Mouse (Mus musculus): ENCODE measurements at regions not wholly inside any gene's neighbourhood (a gene's known extent, or its start where the extent isn't known, plus 50 kb on each side); places are given as distances from the start of the nearest gene placed in this dataset.

- no peaks in the 10 kb centered on the region for H3K4me1 ChIP-seq (ENCODE audit: control insufficient read depth, insufficient read depth, insufficient read length, low read length)
- no peak overlapping the region for H3K4me3 ChIP-seq (ENCODE audit: insufficient read depth, low read depth, low read length)
- H3K27ac ChIP-seq (replicated peaks; ENCODE audit: low read depth, low read length) = no peak overlapping the region
Measured at GRCm38 (mm10) chr6:107629376-107629775, 99.8 kb downstream of the Lrrn1 start.

GRCm38 (mm10) chr6:107645751-107646150 lies 116.2 kb downstream of the Lrrn1 start:
- Histone ChIP-seq H3K27ac (replicated peaks; ENCODE audit: low read depth, low read length) (no peak overlapping the region), H3K4me3 (ENCODE audit: insufficient read depth, low read depth, low read length) (no peak overlapping the region)

GRCm38 (mm10) chr6:107653840-107654523 lies 124.4 kb downstream of the Lrrn1 start:
- no peak overlapping the region for H3K4me3 ChIP-seq (ENCODE audit: insufficient read depth, low read depth, low read length)
- no peaks in the 10 kb centered on the region for H3K4me1 ChIP-seq (ENCODE audit: control insufficient read depth, insufficient read depth, insufficient read length, low read length)
- H3K27ac ChIP-seq (replicated peaks; ENCODE audit: low read depth, low read length) = no peak overlapping the region

More at GRCm38 (mm10) chr6:107645751-107646150, 116.2 kb downstream of the Lrrn1 start:
- no peaks in the 10 kb centered on the region for H3K4me1 ChIP-seq (ENCODE audit: control insufficient read depth, insufficient read depth, insufficient read length, low read length)

GRCm38 (mm10) chr6:107657805-107658204 lies 128.2 kb downstream of the Lrrn1 start:
- no peak overlapping the region for H3K27ac ChIP-seq (replicated peaks; ENCODE audit: low read depth, low read length)
- H3K4me1 ChIP-seq (ENCODE audit: control insufficient read depth, insufficient read depth, insufficient read length, low read length) = no peaks in the 10 kb centered on the region
- H3K4me3 ChIP-seq (ENCODE audit: insufficient read depth, low read depth, low read length) = no peak overlapping the region

- no peaks in the 10 kb centered on the region for H3K4me1 ChIP-seq (ENCODE audit: control insufficient read depth, insufficient read depth, insufficient read length, low read length)
- H3K4me3 ChIP-seq (ENCODE audit: insufficient read depth, low read depth, low read length) = no peak overlapping the region
- H3K27ac ChIP-seq (replicated peaks; ENCODE audit: low read depth, low read length) = no peak overlapping the region
Measured at GRCm38 (mm10) chr6:107661009-107661764, 131.6 kb downstream of the Lrrn1 start.

- Histone ChIP-seq H3K4me3 (ENCODE audit: insufficient read depth, low read depth, low read length) (no peak overlapping the region), H3K27ac (replicated peaks; ENCODE audit: low read depth, low read length) (no peak overlapping the region), H3K4me1 (ENCODE audit: control insufficient read depth, insufficient read depth, insufficient read length, low read length) (no peaks in the 10 kb centered on the region)
Measured at GRCm38 (mm10) chr6:107699298-107699697, 169.7 kb downstream of the Lrrn1 start.

- Histone ChIP-seq H3K4me1 (ENCODE audit: control insufficient read depth, insufficient read depth, insufficient read length, low read length) (no peaks in the 10 kb centered on the region), H3K4me3 (ENCODE audit: insufficient read depth, low read depth, low read length) (no peak overlapping the region), H3K27ac (replicated peaks; ENCODE audit: low read depth, low read length) (no peak overlapping the region)
Measured at GRCm38 (mm10) chr6:107708185-107708584, 178.6 kb downstream of the Lrrn1 start.

GRCm38 (mm10) chr6:107708608-107709007 lies 179.0 kb downstream of the Lrrn1 start:
- H3K27ac ChIP-seq (replicated peaks; ENCODE audit: low read depth, low read length) = no peak overlapping the region
- no peaks in the 10 kb centered on the region for H3K4me1 ChIP-seq (ENCODE audit: control insufficient read depth, insufficient read depth, insufficient read length, low read length)
- H3K4me3 ChIP-seq (ENCODE audit: insufficient read depth, low read depth, low read length) = no peak overlapping the region

- Histone ChIP-seq H3K4me3 (ENCODE audit: insufficient read depth, low read depth, low read length) (no peak overlapping the region), H3K27ac (replicated peaks; ENCODE audit: low read depth, low read length) (no peak overlapping the region), H3K4me1 (ENCODE audit: control insufficient read depth, insufficient read depth, insufficient read length, low read length) (no peaks in the 10 kb centered on the region)
Measured at GRCm38 (mm10) chr6:107710360-107710759, 180.8 kb downstream of the Lrrn1 start.

GRCm38 (mm10) chr6:107711181-107712087 lies 181.9 kb downstream of the Lrrn1 start:
- Histone ChIP-seq H3K4me1 (ENCODE audit: control insufficient read depth, insufficient read depth, insufficient read length, low read length) (no peaks in the 10 kb centered on the region), H3K27ac (replicated peaks; ENCODE audit: low read depth, low read length) (no peak overlapping the region), H3K4me3 (ENCODE audit: insufficient read depth, low read depth, low read length) (no peak overlapping the region)

GRCm38 (mm10) chr6:107713051-107713450 lies 183.5 kb downstream of the Lrrn1 start:
- no peak overlapping the region for H3K27ac ChIP-seq (replicated peaks; ENCODE audit: low read depth, low read length)
- H3K4me1 ChIP-seq (ENCODE audit: control insufficient read depth, insufficient read depth, insufficient read length, low read length) = no peaks in the 10 kb centered on the region
- no peak overlapping the region for H3K4me3 ChIP-seq (ENCODE audit: insufficient read depth, low read depth, low read length)

GRCm38 (mm10) chr6:107717194-107717593 lies 187.6 kb downstream of the Lrrn1 start:
- no peak overlapping the region for H3K27ac ChIP-seq (replicated peaks; ENCODE audit: low read depth, low read length)
- H3K4me3 ChIP-seq (ENCODE audit: insufficient read depth, low read depth, low read length) = no peak overlapping the region
- H3K4me1 ChIP-seq (ENCODE audit: control insufficient read depth, insufficient read depth, insufficient read length, low read length) = no peaks in the 10 kb centered on the region

GRCm38 (mm10) chr6:107730294-107730693 lies 200.7 kb downstream of the Lrrn1 start:
- Histone ChIP-seq H3K4me3 (ENCODE audit: insufficient read depth, low read depth, low read length) (no peak overlapping the region), H3K27ac (replicated peaks; ENCODE audit: low read depth, low read length) (no peak overlapping the region), H3K4me1 (ENCODE audit: control insufficient read depth, insufficient read depth, insufficient read length, low read length) (no peaks in the 10 kb centered on the region)

GRCm38 (mm10) chr6:107734773-107735172 lies 205.2 kb downstream of the Lrrn1 start:
- no peak overlapping the region for H3K27ac ChIP-seq (replicated peaks; ENCODE audit: low read depth, low read length)
- no peaks in the 10 kb centered on the region for H3K4me1 ChIP-seq (ENCODE audit: control insufficient read depth, insufficient read depth, insufficient read length, low read length)
- H3K4me3 ChIP-seq (ENCODE audit: insufficient read depth, low read depth, low read length) = no peak overlapping the region

- H3K4me3 ChIP-seq (ENCODE audit: insufficient read depth, low read depth, low read length) = no peak overlapping the region
- H3K27ac ChIP-seq (replicated peaks; ENCODE audit: low read depth, low read length) = no peak overlapping the region
- no peaks in the 10 kb centered on the region for H3K4me1 ChIP-seq (ENCODE audit: control insufficient read depth, insufficient read depth, insufficient read length, low read length)
Measured at GRCm38 (mm10) chr6:107749111-107749736, 219.7 kb downstream of the Lrrn1 start.

All from brown adipose tissue, adult 24 weeks (tissue).